Comparison of ENCODE assay signal across 26 mouse cellular contexts in the genomic region with DNA sequence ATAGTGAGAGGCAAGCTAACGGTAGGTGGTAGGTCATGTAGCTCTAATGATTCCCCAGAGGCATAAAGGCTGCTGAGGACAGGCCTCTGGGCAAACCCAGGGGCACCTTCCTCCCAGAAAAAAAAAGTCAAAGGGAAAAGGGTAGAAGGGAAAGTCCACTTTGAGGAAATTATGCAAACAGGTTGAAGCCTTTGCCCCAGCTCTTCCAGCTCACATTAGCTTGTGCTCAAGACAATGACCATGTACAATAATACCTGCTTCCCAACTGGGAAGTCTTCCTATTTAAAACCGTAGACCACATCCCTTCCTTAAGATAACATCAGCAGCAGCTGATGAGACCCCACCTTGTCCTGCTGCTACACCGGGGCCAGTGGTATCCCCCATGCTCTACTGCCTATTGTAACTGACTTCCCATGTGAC.
DNase-seq lines count a peak whose midpoint lies in the region; ATAC-seq and TF ChIP-seq lines count a peak whose summit lies in the region.
"Had no signal": no experiment of that assay in that cellular context is flagged by ENCODE, and none has a peak within 500 bp of the region (broad histone marks: within the 10 kb centered on the region; RNA-seq: fewer than 3 reads in every experiment).

No protein-coding gene starts in this region.

- H3K79me2 ChIP-seq in CH12.LX (replicated peaks; ENCODE audit: control insufficient read depth, extremely low read depth, insufficient read depth, poor library complexity, severe bottlenecking), result peaks cover 25% of the 10 kb centered on the region

- H3K36me3 ChIP-seq in heart, postnatal 0 days (replicated peaks; ENCODE audit: control insufficient read depth, insufficient read depth, low read length), result no peaks in the 10 kb centered on the region
- H3K36me3 ChIP-seq in heart, embryonic 12.5 days, result no peaks in the 10 kb centered on the region
- H3K36me3 ChIP-seq in CH12.LX (replicated peaks in 1 of 2; ENCODE audit: control insufficient read depth in 1 of 2, insufficient read depth in 1 of 2, low read length in 1 of 2), result peaks cover 0 to 9% of the 10 kb centered on the region in 2 experiments
- H3K36me3 ChIP-seq in intestine, embryonic 15.5 days, result no peaks in the 10 kb centered on the region
- H3K36me3 ChIP-seq: embryonic facial prominence, embryonic 10.5 days; embryonic facial prominence, embryonic 15.5 days; hindbrain, embryonic 13.5 days; limb, embryonic 10.5 days; limb, embryonic 15.5 days; liver, embryonic 15.5 days; lung, embryonic 15.5 days; midbrain, embryonic 12.5 days; neural tube, embryonic 13.5 days had no signal

- TF ChIP-seq CTCF in gastrocnemius, adult 2 months (IDR thresholded peaks at IDR 0.05), result no peak
- TF ChIP-seq CTCF in heart, postnatal 0 days (IDR thresholded peaks at IDR 0.05; ENCODE audit: low read depth), result no peak
- TF ChIP-seq CTCF in CH12.LX (conservative IDR thresholded peaks at IDR 0.05 in 1 of 2, IDR thresholded peaks at IDR 0.05 in 1 of 2; ENCODE audit: low read depth in 2 of 2, low read length in 2 of 2), result no peak

- TF ChIP-seq POLR2A in CH12.LX (IDR thresholded peaks at IDR 0.05; ENCODE audit: low read depth, low read length), result peak; percentile 60

- no peak overlapping the region for H3K9ac ChIP-seq in heart, postnatal 0 days (replicated peaks; ENCODE audit: low read depth, low read length)
- H3K9ac ChIP-seq in heart, embryonic 12.5 days, result no peak overlapping the region
- peak overlapping the region; percentile 39 for H3K9ac ChIP-seq in CH12.LX (ENCODE audit: insufficient read depth, low read depth)
- H3K9ac ChIP-seq in intestine, embryonic 15.5 days, result no peak overlapping the region
- H3K9ac ChIP-seq: embryonic facial prominence, embryonic 15.5 days; forebrain, embryonic 13.5 days; hindbrain, embryonic 13.5 days; limb, embryonic 15.5 days; liver, embryonic 15.5 days; lung, embryonic 15.5 days; midbrain, embryonic 12.5 days; neural tube, embryonic 13.5 days had no signal

- intact Hi-C loops in gastrocnemius, adult 2 months (cut with DNase I), result loop anchor here (5.0 kb wide), 1 partner anchor 114 kb away; no protein-coding TSS in a partner anchor

- no peaks in the 10 kb centered on the region for H3K9me3 ChIP-seq in heart, postnatal 0 days (replicated peaks; ENCODE audit: control insufficient read depth, low read length)
- no peaks in the 10 kb centered on the region for H3K9me3 ChIP-seq in heart, embryonic 12.5 days (replicated peaks)
- H3K9me3 ChIP-seq in CH12.LX (replicated peaks; ENCODE audit: low read length), result no peaks in the 10 kb centered on the region
- no peaks in the 10 kb centered on the region for H3K9me3 ChIP-seq in intestine, embryonic 15.5 days
- H3K9me3 ChIP-seq: embryonic facial prominence, embryonic 10.5 days; embryonic facial prominence, embryonic 15.5 days; forebrain, embryonic 13.5 days; hindbrain, embryonic 13.5 days; limb, embryonic 10.5 days; limb, embryonic 15.5 days; liver, embryonic 15.5 days; lung, embryonic 15.5 days; midbrain, embryonic 12.5 days; neural tube, embryonic 13.5 days had no signal

- H3K4me3 ChIP-seq in gastrocnemius, adult 2 months, result no peak overlapping the region
- no peak overlapping the region for H3K4me3 ChIP-seq in heart, postnatal 0 days (ENCODE audit: low read depth, low read length)
- H3K4me3 ChIP-seq in heart, embryonic 12.5 days, result no peak overlapping the region
- peak overlapping the region; percentile 48 to 63 (median 52) for H3K4me3 ChIP-seq in CH12.LX (replicated peaks in 1 of 3; ENCODE audit: low read depth in 2 of 3, low read length in 2 of 3, poor library complexity in 1 of 3)
- no peak overlapping the region for H3K4me3 ChIP-seq in intestine, embryonic 15.5 days (replicated peaks)
- H3K4me3 ChIP-seq: embryonic facial prominence, embryonic 10.5 days; embryonic facial prominence, embryonic 15.5 days; forebrain, embryonic 13.5 days; hindbrain, embryonic 13.5 days; limb, embryonic 10.5 days; limb, embryonic 15.5 days; liver, embryonic 15.5 days; lung, embryonic 15.5 days; midbrain, embryonic 12.5 days; neural tube, embryonic 13.5 days had no signal

- WGBS in heart, postnatal 0 days, result 61% methylated on average over 3 of the region's 3 CpGs
- 62% methylated on average over 3 of the region's 3 CpGs for WGBS in heart, embryonic 12.5 days
- WGBS in intestine, embryonic 15.5 days, result 58% methylated on average over 3 of the region's 3 CpGs

- dilution Hi-C loops in CH12.LX (cut with MboI; ENCODE audit: extremely low pct_ligation_motif_present, extremely low pct_unique_long_range_greater_than_20kb, low sequenced_read_pairs), result no loop called here

- peak; percentile 70; the same call in 1 of the 2 replicates for TF ChIP-seq EP300 in heart, postnatal 0 days (IDR thresholded peaks at IDR 0.05; ENCODE audit: low read depth)
- TF ChIP-seq EP300 in CH12.LX (IDR thresholded peaks at IDR 0.05; ENCODE audit: low read length), result peak; percentile 88

- no peak for DNase-seq in gastrocnemius, adult 2 months
- DNase-seq in gastrocnemius, adult 18-20 months (ENCODE audit: low spot score), result no peak
- no peak for DNase-seq in heart, postnatal 0 days (ENCODE audit: low spot score)
- DNase-seq in kidney, postnatal 14 days, result peak; percentile 30
- no peak for DNase-seq in kidney, postnatal 10 days
- DNase-seq in CH12.LX (ENCODE audit: extremely low read depth), result peak; percentile 57
- DNase-seq: cerebellum, adult 8-10 months; cerebellum, postnatal 25 days; gastrocnemius, postnatal 25 days; layer of hippocampus, postnatal 36 days; lung, postnatal 36 days; thymus, adult 2 months; thymus, postnatal 36 days had no signal

- peak overlapping the region; percentile 67 for H3K27ac ChIP-seq in gastrocnemius, adult 2 months
- no peak overlapping the region for H3K27ac ChIP-seq in heart, postnatal 0 days (ENCODE audit: low read depth)
- H3K27ac ChIP-seq in heart, embryonic 12.5 days (ENCODE audit: poor library complexity, severe bottlenecking), result no peak overlapping the region
- H3K27ac ChIP-seq in CH12.LX (ENCODE audit: insufficient read depth, low read depth), result peak overlapping the region; percentile 86
- no peak overlapping the region for H3K27ac ChIP-seq in intestine, embryonic 15.5 days
- H3K27ac ChIP-seq: embryonic facial prominence, embryonic 10.5 days; embryonic facial prominence, embryonic 15.5 days; forebrain, embryonic 13.5 days; hindbrain, embryonic 13.5 days; limb, embryonic 10.5 days; liver, embryonic 15.5 days; lung, embryonic 15.5 days; midbrain, embryonic 12.5 days; neural tube, embryonic 13.5 days had no signal

- H3K27me3 ChIP-seq in heart, postnatal 0 days (ENCODE audit: control insufficient read depth, insufficient read depth, low read length), result peaks cover 30% of the 10 kb centered on the region
- H3K27me3 ChIP-seq in heart, embryonic 12.5 days (replicated peaks), result no peaks in the 10 kb centered on the region
- H3K27me3 ChIP-seq in CH12.LX (replicated peaks), result no peaks in the 10 kb centered on the region
- H3K27me3 ChIP-seq in intestine, embryonic 15.5 days (replicated peaks), result no peaks in the 10 kb centered on the region
- H3K27me3 ChIP-seq: embryonic facial prominence, embryonic 15.5 days; forebrain, embryonic 13.5 days; hindbrain, embryonic 13.5 days; limb, embryonic 15.5 days; liver, embryonic 15.5 days; lung, embryonic 15.5 days; neural tube, embryonic 13.5 days had no signal

- no peaks in the 10 kb centered on the region for H3K4me1 ChIP-seq in heart, postnatal 0 days (ENCODE audit: control insufficient read depth, insufficient read depth)
- peaks cover 17% of the 10 kb centered on the region for H3K4me1 ChIP-seq in heart, embryonic 12.5 days (replicated peaks)
- peaks cover 29 to 95% of the 10 kb centered on the region in 2 experiments for H3K4me1 ChIP-seq in CH12.LX (ENCODE audit: control insufficient read depth in 1 of 2, insufficient read depth in 2 of 2)
- 0 out of 2 replicates have a peak, but pooled peaks cover 16% of the 10 kb centered on the region for H3K4me1 ChIP-seq in intestine, embryonic 15.5 days (replicated peaks)

- TF ChIP-seq RAD21 in CH12.LX (IDR thresholded peaks at IDR 0.05; ENCODE audit: low read depth, low read length), result no peak; the same call in none of the 2 replicates

- H3K4me2 ChIP-seq in heart, postnatal 0 days (ENCODE audit: low read depth, low read length), result no peak overlapping the region
- no peak overlapping the region for H3K4me2 ChIP-seq in heart, embryonic 12.5 days
- peak overlapping the region; percentile 74 for H3K4me2 ChIP-seq in CH12.LX (ENCODE audit: insufficient read depth, low read depth, poor library complexity, severe bottlenecking)
- no peak overlapping the region for H3K4me2 ChIP-seq in intestine, embryonic 15.5 days (replicated peaks)
- H3K4me2 ChIP-seq: embryonic facial prominence, embryonic 15.5 days; forebrain, embryonic 13.5 days; hindbrain, embryonic 13.5 days; limb, embryonic 15.5 days; liver, embryonic 15.5 days; lung, embryonic 15.5 days; midbrain, embryonic 12.5 days; neural tube, embryonic 13.5 days had no signal

- 0 out of 2 replicates have a peak, but pooled peaks have one; percentile 33 for ATAC-seq in heart, postnatal 0 days (ENCODE audit: insufficient read depth, low read depth)
- ATAC-seq in heart, embryonic 12.5 days (ENCODE audit: insufficient number of reproducible peaks, low FRiP score), result no peak
- ATAC-seq in intestine, embryonic 15.5 days, result no peak
- ATAC-seq: forebrain, embryonic 13.5 days; intestine, postnatal 0 days had no signal

- in situ Hi-C loops in CH12.LX (cut with MboI; ENCODE audit: low pct_ligation_motif_present, low pct_unique_long_range_greater_than_20kb, low sequenced_read_pairs), result no loop called here

TF ChIP-seq in CH12.LX, 34 proteins besides CTCF, POLR2A, EP300 and RAD21 (continues in another document):
- TF ChIP-seq ETS1 (conservative IDR thresholded peaks at IDR 0.05; ENCODE audit: low read depth, low read length) (peak; percentile 81), ZNF384 (IDR thresholded peaks at IDR 0.05; ENCODE audit: low read depth, low read length) (peak; percentile 96), TCF12 (IDR thresholded peaks at IDR 0.05; ENCODE audit: low read depth, low read length) (peak; percentile 77), TBP (conservative IDR thresholded peaks at IDR 0.05; ENCODE audit: low read depth, low read length) (peak; percentile 68), SMC3 (IDR thresholded peaks at IDR 0.05; ENCODE audit: low read depth, low read length) (0 out of 2 replicates have a peak, but pooled peaks have one; percentile 8), KAT2A (IDR thresholded peaks at IDR 0.05; ENCODE audit: insufficient replicate concordance, low read length) (0 out of 2 replicates have a peak, but pooled peaks have one; percentile 47), ELF1 (IDR thresholded peaks at IDR 0.05; ENCODE audit: low read depth, low read length) (peak; percentile 59), CHD2 (IDR thresholded peaks at IDR 0.05; ENCODE audit: low read length) (peak; percentile 65; the same call in 1 of the 2 replicates), BHLHE40 (IDR thresholded peaks at IDR 0.05; ENCODE audit: low read depth, low read length) (peak; percentile 56), NRF1 (IDR thresholded peaks at IDR 0.05; ENCODE audit: low read depth, low read length) (no peak), ZMIZ1 (IDR thresholded peaks at IDR 0.05; ENCODE audit: low read depth, low read length) (0 out of 2 replicates have a peak, but pooled peaks have one; percentile 51), HCFC1 (IDR thresholded peaks at IDR 0.05; ENCODE audit: low read depth, low read length) (peak; percentile 12; the same call in 1 of the 2 replicates)

Comparison
In these comparisons a context has a peak if more than half of its experiments do, and no peak if none do; other contexts are left out.
1. DNase-seq: peak in kidney, postnatal 14 days (single experiment) and CH12.LX (single experiment); none in gastrocnemius, adult 2 months (single experiment), gastrocnemius, adult 18-20 months (single experiment), heart, postnatal 0 days (single experiment) and kidney, postnatal 10 days (single experiment).
2. H3K27ac ChIP-seq: peak in gastrocnemius, adult 2 months (single experiment) and CH12.LX (single experiment); none in heart, postnatal 0 days (single experiment), heart, embryonic 12.5 days (single experiment) and intestine, embryonic 15.5 days (single experiment).
3. H3K4me3 ChIP-seq: peak in CH12.LX (3 of 3); none in gastrocnemius, adult 2 months (single experiment), heart, postnatal 0 days (single experiment), heart, embryonic 12.5 days (single experiment) and intestine, embryonic 15.5 days (single experiment).